ENCODE assay signal across 16 mouse cellular contexts in the genomic region with DNA sequence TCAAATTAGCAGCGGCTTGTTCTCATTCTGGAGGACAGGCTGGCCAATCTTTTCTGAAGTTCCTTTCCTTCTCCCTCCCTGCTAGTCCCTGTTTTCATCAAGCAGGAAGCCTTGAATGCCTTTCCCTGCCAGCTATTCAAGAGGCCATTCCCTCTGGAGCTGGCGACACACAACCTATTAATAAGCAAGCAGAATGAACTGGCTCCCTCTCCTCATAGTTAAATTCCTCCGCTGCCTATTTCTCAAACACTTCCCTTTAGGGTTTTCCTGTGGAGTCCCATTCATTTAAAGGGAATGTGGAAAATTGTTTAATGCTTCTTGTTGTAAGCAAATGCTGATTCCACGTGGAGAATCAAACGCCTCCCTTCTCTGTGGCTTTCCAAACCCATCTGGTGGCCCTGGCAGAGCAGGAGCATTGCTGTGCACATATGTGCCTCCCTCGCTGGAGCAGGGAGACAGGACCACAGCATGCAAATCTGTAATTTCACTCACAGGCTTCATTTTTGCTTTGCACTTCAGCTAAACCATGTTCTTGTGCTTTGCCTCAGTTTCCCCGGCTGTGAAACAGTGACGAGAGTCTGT.
DNase-seq lines count a peak whose midpoint lies in the region; ATAC-seq lines count a peak whose summit lies in the region.
"Had no signal": no experiment of that assay in that cellular context is flagged by ENCODE, and none has a peak within 500 bp of the region (broad histone marks: within the 10 kb centered on the region; RNA-seq: fewer than 3 reads in every experiment).

No protein-coding gene starts in this region.

- no peaks in the 10 kb centered on the region for H3K36me3 ChIP-seq in embryonic facial prominence, embryonic 13.5 days
- H3K36me3 ChIP-seq in embryonic facial prominence, embryonic 10.5 days (replicated peaks) = no peaks in the 10 kb centered on the region
- H3K36me3 ChIP-seq in neural tube, embryonic 14.5 days (ENCODE audit: control insufficient read depth, insufficient read depth, low read length) = no peaks in the 10 kb centered on the region
- H3K36me3 ChIP-seq in intestine, embryonic 15.5 days = no peaks in the 10 kb centered on the region
- H3K36me3 ChIP-seq: forebrain, embryonic 15.5 days; G1E had no signal

- no peak overlapping the region for H3K4me3 ChIP-seq in embryonic facial prominence, embryonic 13.5 days
- no peak overlapping the region for H3K4me3 ChIP-seq in embryonic facial prominence, embryonic 10.5 days
- no peak overlapping the region for H3K4me3 ChIP-seq in neural tube, embryonic 14.5 days (ENCODE audit: low read depth, low read length)
- H3K4me3 ChIP-seq in intestine, embryonic 15.5 days (replicated peaks) = no peak overlapping the region
- H3K4me3 ChIP-seq: forebrain, embryonic 15.5 days had no signal

- DNase-seq in embryonic facial prominence, embryonic 10.5 days (ENCODE audit: low spot score) = no peak
- peak; percentile 49 for DNase-seq in left cerebral cortex, postnatal 4 days
- no peak for DNase-seq in left cerebral cortex, adult 8-10 months (ENCODE audit: low spot score in 2 of 2)
- DNase-seq in layer of hippocampus, adult 9-11 months = peak; percentile 71
- DNase-seq: B cell, adult 2 months; kidney, adult 11 months; right cerebral cortex, adult 18-20 months; thymus, postnatal 25 days had no signal

- H3K27ac ChIP-seq in embryonic facial prominence, embryonic 13.5 days = peak overlapping the region; percentile 60
- no peak overlapping the region for H3K27ac ChIP-seq in embryonic facial prominence, embryonic 10.5 days (replicated peaks)
- H3K27ac ChIP-seq in neural tube, embryonic 14.5 days (ENCODE audit: low read depth, low read length) = 0 out of 2 replicates have a peak overlapping the region, but pooled peaks have one; percentile 34
- H3K27ac ChIP-seq in intestine, embryonic 15.5 days = no peak overlapping the region
- H3K27ac ChIP-seq: forebrain, embryonic 15.5 days; liver, embryonic 14.5 days; macrophage had no signal

- H3K4me1 ChIP-seq in embryonic facial prominence, embryonic 13.5 days = peaks cover 14% of the 10 kb centered on the region
- H3K4me1 ChIP-seq in embryonic facial prominence, embryonic 10.5 days = peaks cover 8% of the 10 kb centered on the region
- no peaks in the 10 kb centered on the region for H3K4me1 ChIP-seq in neural tube, embryonic 14.5 days (ENCODE audit: control insufficient read depth, insufficient read depth, low read length)
- H3K4me1 ChIP-seq in intestine, embryonic 15.5 days (replicated peaks) = no peaks in the 10 kb centered on the region

- intact Hi-C loops in left cerebral cortex, postnatal 4 days (cut with DNase I) = no loop called here

- H3K9ac ChIP-seq in embryonic facial prominence, embryonic 13.5 days = no peak overlapping the region
- H3K9ac ChIP-seq in neural tube, embryonic 14.5 days (replicated peaks; ENCODE audit: low read depth, low read length) = no peak overlapping the region
- H3K9ac ChIP-seq in intestine, embryonic 15.5 days = no peak overlapping the region
- H3K9ac ChIP-seq: forebrain, embryonic 15.5 days; liver, embryonic 14.5 days had no signal

- no peak overlapping the region for H3K4me2 ChIP-seq in embryonic facial prominence, embryonic 13.5 days
- H3K4me2 ChIP-seq in neural tube, embryonic 14.5 days (ENCODE audit: low read depth, low read length) = no peak overlapping the region
- H3K4me2 ChIP-seq in intestine, embryonic 15.5 days (replicated peaks) = no peak overlapping the region
- H3K4me2 ChIP-seq: forebrain, embryonic 15.5 days had no signal

- no peaks in the 10 kb centered on the region for H3K27me3 ChIP-seq in embryonic facial prominence, embryonic 13.5 days
- 0 out of 2 replicates have a peak, but pooled peaks cover 10% of the 10 kb centered on the region for H3K27me3 ChIP-seq in embryonic facial prominence, embryonic 10.5 days (replicated peaks; ENCODE audit: low read depth, poor library complexity, severe bottlenecking)
- no peaks in the 10 kb centered on the region for H3K27me3 ChIP-seq in neural tube, embryonic 14.5 days (ENCODE audit: control insufficient read depth, insufficient read depth, low read length)
- H3K27me3 ChIP-seq in intestine, embryonic 15.5 days (replicated peaks) = no peaks in the 10 kb centered on the region
- H3K27me3 ChIP-seq: forebrain, embryonic 15.5 days had no signal

- no peaks in the 10 kb centered on the region for H3K9me3 ChIP-seq in embryonic facial prominence, embryonic 13.5 days
- H3K9me3 ChIP-seq in embryonic facial prominence, embryonic 10.5 days = no peaks in the 10 kb centered on the region
- H3K9me3 ChIP-seq in neural tube, embryonic 14.5 days (ENCODE audit: control insufficient read depth, low read length) = no peaks in the 10 kb centered on the region
- no peaks in the 10 kb centered on the region for H3K9me3 ChIP-seq in intestine, embryonic 15.5 days
- H3K9me3 ChIP-seq: forebrain, embryonic 15.5 days had no signal

- ATAC-seq in embryonic facial prominence, embryonic 13.5 days (ENCODE audit: insufficient number of reproducible peaks, insufficient read depth, low FRiP score, low TSS enrichment, low read depth) = no peak
- ATAC-seq in neural tube, embryonic 14.5 days (ENCODE audit: low read depth) = no peak
- ATAC-seq in monocyte, adult 5-6 weeks (replicated peaks; ENCODE audit: insufficient number of reproducible peaks, low FRiP score, low TSS enrichment, poor library complexity, severe bottlenecking) = no peak
- ATAC-seq in intestine, embryonic 15.5 days = no peak
- ATAC-seq: forebrain, embryonic 15.5 days had no signal

- 47% methylated on average over 8 of the region's 8 CpGs for WGBS in embryonic facial prominence, embryonic 13.5 days
- WGBS in embryonic facial prominence, embryonic 10.5 days = 80% methylated on average over 8 of the region's 8 CpGs
- 55% methylated on average over 8 of the region's 8 CpGs for WGBS in neural tube, embryonic 14.5 days
- WGBS in intestine, embryonic 15.5 days = 69% methylated on average over 8 of the region's 8 CpGs

Comparison
In these comparisons a context has a peak if more than half of its experiments do, and no peak if none do; other contexts are left out.
1. H3K27ac ChIP-seq: peak in embryonic facial prominence, embryonic 13.5 days (single experiment) and neural tube, embryonic 14.5 days (single experiment); none in embryonic facial prominence, embryonic 10.5 days (single experiment) and intestine, embryonic 15.5 days (single experiment).
2. DNase-seq: peak in left cerebral cortex, postnatal 4 days (single experiment) and layer of hippocampus, adult 9-11 months (single experiment); none in embryonic facial prominence, embryonic 10.5 days (single experiment) and left cerebral cortex, adult 8-10 months (0 of 2).